Mouse (Mus musculus): ENCODE data around the gene Ceacam16.

The Ceacam16 gene

GRCm38 (mm10) chr7:19843561-19843960 lies 17.5 kb downstream of the Ceacam16 start:
- no peak for DNase-seq (ENCODE audit: low read depth)

- DNase-seq (ENCODE audit: low read depth) = no peak
These were observed 18.1 kb downstream of the Ceacam16 start for GRCm38 (mm10) chr7:19842885-19843504.

- DNase-seq (ENCODE audit: low read depth) = no peak
These were observed 19.2 kb downstream of the Ceacam16 start for GRCm38 (mm10) chr7:19841686-19842413.

GRCm38 (mm10) chr7:19840936-19841335 lies 20.2 kb downstream of the Ceacam16 start:
- no peak for DNase-seq (ENCODE audit: low read depth)

GRCm38 (mm10) chr7:19840371-19840770 lies 20.7 kb downstream of the Ceacam16 start:
- DNase-seq (ENCODE audit: low read depth) = no peak

GRCm38 (mm10) chr7:19836843-19837242 lies 24.3 kb downstream of the Ceacam16 start:
- no peak for DNase-seq (ENCODE audit: low read depth)

GRCm38 (mm10) chr7:19834055-19834454 lies 27.0 kb downstream of the Ceacam16 start:
- DNase-seq (ENCODE audit: low read depth) = no peak

- DNase-seq (ENCODE audit: low read depth) = no peak
These were observed 29.3 kb downstream of the Ceacam16 start for GRCm38 (mm10) chr7:19831837-19832236.

- DNase-seq (ENCODE audit: low read depth) = no peak
These were observed 30.4 kb downstream of the Ceacam16 start for GRCm38 (mm10) chr7:19830682-19831156.

- no peak for DNase-seq (ENCODE audit: low read depth)
These were observed 31.4 kb downstream of the Ceacam16 start for GRCm38 (mm10) chr7:19829694-19830093.

GRCm38 (mm10) chr7:19826756-19827155 lies 34.3 kb downstream of the Ceacam16 start:
- no peak for DNase-seq (ENCODE audit: low read depth)

- peak; percentile 83 for DNase-seq (ENCODE audit: low read depth)
These were observed 36.7 kb downstream of the Ceacam16 start for GRCm38 (mm10) chr7:19824182-19824973.

- DNase-seq (ENCODE audit: low read depth) = no peak
These were observed 37.6 kb downstream of the Ceacam16 start for GRCm38 (mm10) chr7:19823256-19824181.

- no peak for DNase-seq (ENCODE audit: low read depth)
These were observed 38.5 kb downstream of the Ceacam16 start, which contains the start of gene Bcl3 for GRCm38 (mm10) chr7:19822604-19823058. TSS of gene Bcl3 (minus strand) at chr7:19822770.

- no peak for DNase-seq (ENCODE audit: low read depth)
These were observed 38.9 kb downstream of the Ceacam16 start for GRCm38 (mm10) chr7:19822193-19822592.

- no peak for DNase-seq (ENCODE audit: low read depth)
These were observed 39.5 kb downstream of the Ceacam16 start for GRCm38 (mm10) chr7:19821633-19822032.

- no peak for DNase-seq (ENCODE audit: low read depth)
These were observed 40.6 kb downstream of the Ceacam16 start for GRCm38 (mm10) chr7:19820347-19821048.

GRCm38 (mm10) chr7:19818875-19819274 lies 42.2 kb downstream of the Ceacam16 start:
- DNase-seq (ENCODE audit: low read depth) = no peak

- DNase-seq (ENCODE audit: low read depth) = no peak
These were observed 42.7 kb downstream of the Ceacam16 start for GRCm38 (mm10) chr7:19818440-19818839.

- DNase-seq (ENCODE audit: low read depth) = no peak
These were observed 43.6 kb downstream of the Ceacam16 start for GRCm38 (mm10) chr7:19817382-19818105.

Measured in c-Kit-positive CD71-negative TER-119-negative erythroid progenitor cells, embryonic 14.5 days (primary cell).